Mouse (Mus musculus) thymus, adult 2 months (tissue): ENCODE measurements around the gene Ephb2. TPM values are rescaled to one million over a fixed set of nuclear protein-coding genes. Genes with fewer than 3 reads are reported as not detected.

Experiments
- DNase-seq: peaks from one replicate; pipeline ENCODE4 v3.0.0; 2021
- H3K27ac ChIP-seq: fragments of 200-500 bp; 2 replicates; pipeline ENCODE4 v1.5.1; 2012; ENCODE audit warnings: low read length, control low read depth; ENCODE audit not compliant: control insufficient read depth, insufficient read depth
- H3K27me3 ChIP-seq: fragments of 200-500 bp; 2 replicates; pipeline ENCODE4 v1.6.1; 2012; ENCODE audit warnings: mild to moderate bottlenecking, low read length, moderate library complexity, mixed read lengths; ENCODE audit not compliant: control insufficient read depth, insufficient read depth
- H3K36me3 ChIP-seq: fragments of 200-500 bp; 2 replicates; pipeline ENCODE4 v1.6.1; 2012; ENCODE audit warnings: mild to moderate bottlenecking, low read length, moderate library complexity; ENCODE audit not compliant: control insufficient read depth, insufficient read depth
- H3K4me1 ChIP-seq: fragments of 200-500 bp; replicated peaks from 2 replicates; pipeline ENCODE4 v1.6.1; 2012; ENCODE audit warnings: low read length; ENCODE audit not compliant: control insufficient read depth, insufficient read depth
- H3K4me3 ChIP-seq: fragments of 200-500 bp; 2 replicates; pipeline ENCODE4 v1.5.1; 2012; ENCODE audit warnings: mild to moderate bottlenecking, low read length, control low read depth, moderate library complexity; ENCODE audit not compliant: control insufficient read depth, insufficient read depth
- CTCF ChIP-seq: fragments of 200-500 bp; IDR thresholded peaks from 2 replicates; pipeline ENCODE4 v1.5.1; 2012; ENCODE audit warnings: mild to moderate bottlenecking, control low read depth, low read length, moderate library complexity, borderline replicate concordance; ENCODE audit not compliant: control insufficient read depth, poor library complexity, insufficient read depth; ENCODE audit errors: extremely low read depth
- POLR2A ChIP-seq: fragments of 200-500 bp; IDR thresholded peaks from 2 replicates; pipeline ENCODE4 v1.6.1; 2012; ENCODE audit warnings: mild to moderate bottlenecking, low read length, control low read depth, moderate library complexity; ENCODE audit not compliant: control insufficient read depth, poor library complexity, insufficient read depth; ENCODE audit errors: extremely low read depth
- WGBS: fragments of 180-500 bp; shearing (Covaris S2); methylation state at CpG from one replicate; pipeline ENCODE4 v1.1.7; 2018; 5-methylcytosine and 5-hydroxymethylcytosine counted together
- polyA plus RNA-seq: library from polyadenylated mRNA; depleted of rRNA; stranded (reverse); fragments of >200 nt; gene quantifications from 2 replicates; pipeline ENCODE4 v1.2.3, GENCODE M21; 2012

Gene Ephb2
- polyA plus RNA-seq, 1 experiment = 15.4 TPM

- Histone ChIP-seq H3K27me3 (no peaks in the 10 kb centered on the region), H3K4me3 (no peak overlapping the region), H3K4me1 (peaks cover 27% of the 10 kb centered on the region), H3K27ac (no peak overlapping the region), H3K36me3 (no peaks in the 10 kb centered on the region)
- TF ChIP-seq POLR2A (no peak), CTCF (no peak)
- DNase-seq = no peak
- WGBS = 86% methylated on average over 18 of the region's 18 CpGs
Measured at GRCm38 (mm10) chr4:136824935-136825552, 10.7 kb downstream of the Ephb2 start.

DNA sequence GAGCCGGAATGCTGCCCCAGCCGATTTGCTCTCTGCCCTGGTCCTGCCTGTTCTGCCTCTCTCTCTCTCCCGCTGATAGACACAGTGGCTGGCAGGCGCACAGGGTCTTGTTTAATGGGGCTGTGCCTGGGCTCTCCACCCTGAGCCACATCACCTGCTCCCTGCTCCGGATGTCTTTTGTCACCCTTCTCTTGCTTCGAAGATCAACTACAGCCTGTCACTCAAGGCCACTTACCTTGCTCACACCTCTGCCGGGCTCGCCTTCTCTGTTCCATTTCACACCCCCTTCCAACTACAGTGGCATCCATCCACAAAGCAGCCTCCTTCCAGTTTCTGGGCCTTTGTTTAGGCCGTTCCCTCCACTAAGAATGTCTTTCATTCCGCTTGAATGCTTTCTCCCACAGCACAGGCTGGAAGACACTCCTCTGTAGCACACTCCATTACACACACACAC is 15.7 kb downstream of the Ephb2 start:
- no peaks in the 10 kb centered on the region for H3K36me3 ChIP-seq
- TF ChIP-seq POLR2A = no peak
- no peak for TF ChIP-seq CTCF
- peaks cover 40% of the 10 kb centered on the region for H3K4me1 ChIP-seq
- H3K4me3 ChIP-seq = no peak overlapping the region
- WGBS = 88% methylated on average over 10 of the region's 10 CpGs
- H3K27me3 ChIP-seq = no peaks in the 10 kb centered on the region
- DNase-seq = no peak
- no peak overlapping the region for H3K27ac ChIP-seq

DNA sequence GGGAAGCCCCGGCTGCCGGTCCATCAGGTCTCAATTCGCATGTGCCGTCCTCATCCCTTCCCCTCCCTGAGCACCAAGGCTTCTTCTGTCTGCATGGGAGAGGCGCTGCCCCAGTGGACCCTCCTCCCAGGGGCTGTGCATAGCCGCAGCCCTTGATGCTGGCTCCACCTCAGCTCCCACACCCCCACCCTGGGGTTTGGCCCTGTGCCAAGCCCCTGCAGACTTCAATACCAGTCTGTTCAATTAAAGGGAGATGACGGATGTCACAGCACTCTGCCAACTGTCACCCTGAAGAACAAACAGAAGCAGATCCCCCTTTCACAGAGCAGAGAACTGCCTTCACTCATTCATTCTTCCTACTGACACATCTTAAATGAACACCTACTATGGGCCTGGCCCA is 19.1 kb downstream of the Ephb2 start:
- no peaks in the 10 kb centered on the region for H3K27me3 ChIP-seq
- H3K4me1 ChIP-seq = peaks cover 43% of the 10 kb centered on the region
- peak; percentile 85 for DNase-seq
- WGBS = 0% methylated on average over 7 of the region's 7 CpGs
- no peak for TF ChIP-seq POLR2A
- no peak for TF ChIP-seq CTCF
- no peak overlapping the region for H3K4me3 ChIP-seq
- no peaks in the 10 kb centered on the region for H3K36me3 ChIP-seq
- peak overlapping the region; percentile 14; the same call in 1 of the 2 replicates for H3K27ac ChIP-seq

DNA sequence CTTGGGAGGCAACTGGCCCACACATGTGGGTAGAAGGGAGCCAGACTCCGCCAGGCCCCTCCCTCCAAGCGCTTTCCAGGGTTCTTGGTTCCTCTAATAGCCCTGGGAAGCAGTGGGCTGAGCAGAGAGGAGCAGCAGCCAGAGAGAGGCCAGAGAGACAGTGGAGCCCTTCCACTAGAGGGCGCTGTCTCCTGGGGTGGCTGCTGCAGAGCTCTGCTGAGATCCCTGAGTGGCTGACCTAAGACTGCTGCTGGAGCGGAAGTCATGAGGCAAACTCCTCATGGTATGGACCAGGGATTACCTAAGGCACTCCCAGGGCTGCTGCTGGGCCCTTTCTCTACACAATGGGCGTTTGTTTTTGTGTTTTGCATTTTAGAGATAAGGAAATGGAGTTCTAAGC is 20.4 kb downstream of the Ephb2 start:
- TF ChIP-seq CTCF = peak; percentile 85
- TF ChIP-seq POLR2A = no peak
- 75% methylated on average over 5 of the region's 5 CpGs for WGBS
- Histone ChIP-seq H3K36me3 (no peaks in the 10 kb centered on the region), H3K27me3 (no peaks in the 10 kb centered on the region), H3K4me3 (no peak overlapping the region), H3K4me1 (peaks cover 43% of the 10 kb centered on the region), H3K27ac (no peak overlapping the region)
- DNase-seq = peak; percentile 64

GRCm38 (mm10) chr4:136812543-136812942 is 23.2 kb downstream of the Ephb2 start:
- TF ChIP-seq POLR2A (no peak), CTCF (no peak)
- 22% methylated on average over 4 of the region's 4 CpGs for WGBS
- Histone ChIP-seq H3K27me3 (no peaks in the 10 kb centered on the region), H3K4me3 (no peak overlapping the region), H3K36me3 (no peaks in the 10 kb centered on the region), H3K4me1 (peaks cover 33% of the 10 kb centered on the region), H3K27ac (no peak overlapping the region)
- no peak for DNase-seq

DNA sequence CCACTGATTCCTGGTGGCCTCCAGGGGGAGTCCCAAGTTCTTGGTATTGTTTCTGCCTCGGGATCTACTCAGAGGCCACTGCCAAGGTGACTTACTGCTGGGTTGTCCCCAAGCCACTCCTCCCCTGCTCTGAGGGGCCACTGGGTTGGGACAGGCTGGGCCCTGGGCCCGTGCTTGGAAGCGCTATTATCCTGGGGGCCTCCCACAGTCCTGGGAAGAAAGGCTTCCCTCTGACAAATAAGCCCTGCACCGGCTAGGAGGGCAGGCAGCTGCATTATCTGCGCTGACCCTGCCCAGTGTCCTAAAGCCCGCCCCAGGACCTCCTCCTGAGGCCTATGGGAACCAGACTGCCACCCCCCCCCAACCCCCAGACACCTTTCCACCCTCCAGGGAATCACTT is 24.2 kb downstream of the Ephb2 start:
- DNase-seq = no peak
- Histone ChIP-seq H3K4me1 (peaks cover 30% of the 10 kb centered on the region), H3K27ac (no peak overlapping the region), H3K36me3 (no peaks in the 10 kb centered on the region), H3K4me3 (no peak overlapping the region), H3K27me3 (no peaks in the 10 kb centered on the region)
- no peak for TF ChIP-seq POLR2A
- TF ChIP-seq CTCF = no peak
- 90% methylated on average over 6 of the region's 6 CpGs for WGBS

DNA sequence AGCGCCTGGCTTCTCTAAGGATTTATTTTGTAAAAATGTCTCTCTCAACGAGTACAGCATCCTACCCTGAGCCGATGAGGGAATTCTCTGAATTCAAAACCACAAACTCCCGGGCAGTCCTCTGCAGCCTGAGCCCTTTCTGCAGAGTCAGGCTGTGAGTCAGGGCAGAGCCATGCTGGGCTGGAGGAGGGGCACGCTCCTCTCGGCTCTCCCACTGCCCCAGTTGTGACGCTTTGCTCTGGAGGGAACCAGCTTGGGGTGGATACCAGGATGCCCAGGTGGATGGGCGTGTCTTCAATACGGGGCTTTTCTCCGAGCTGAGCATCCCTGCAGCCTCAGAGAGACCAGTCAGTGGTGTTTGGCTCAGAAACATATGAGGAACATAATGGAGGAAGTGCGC is 27.3 kb downstream of the Ephb2 start:
- H3K4me3 ChIP-seq = no peak overlapping the region
- WGBS = 20% methylated on average over 11 of the region's 11 CpGs
- H3K36me3 ChIP-seq = no peaks in the 10 kb centered on the region
- peaks cover 20% of the 10 kb centered on the region for H3K4me1 ChIP-seq
- H3K27ac ChIP-seq = peak overlapping the region; percentile 19; the same call in 1 of the 2 replicates
- TF ChIP-seq CTCF = no peak
- no peak for TF ChIP-seq POLR2A
- H3K27me3 ChIP-seq = no peaks in the 10 kb centered on the region
- DNase-seq = no peak

- Histone ChIP-seq H3K36me3 (no peaks in the 10 kb centered on the region), H3K4me3 (no peak overlapping the region), H3K4me1 (peaks cover 21% of the 10 kb centered on the region), H3K27ac (peak overlapping the region; percentile 25; the same call in 1 of the 2 replicates), H3K27me3 (no peaks in the 10 kb centered on the region)
- WGBS = 73% methylated on average over 11 of the region's 11 CpGs
- DNase-seq = no peak
- TF ChIP-seq CTCF (no peak), POLR2A (no peak)
Measured at GRCm38 (mm10) chr4:136807448-136808009, 28.3 kb downstream of the Ephb2 start.
